Mouse (Mus musculus) limb, embryonic 12.5 days (tissue): ENCODE measurements around the gene Sh3rf3. TPM values are rescaled to one million over a fixed set of nuclear protein-coding genes. Genes with fewer than 3 reads are reported as not detected.

ENCODE experiments used
- ATAC-seq: fragments of 200-750 bp; cut with Nextera tagmentation; 2 replicates; pipeline ENCODE4 v1.8.0; 2017; ENCODE audit warnings: low read depth, moderate TSS enrichment; ENCODE audit not compliant: insufficient number of reproducible peaks, insufficient read depth, low FRiP score, low TSS enrichment
- H3K27ac ChIP-seq: fragments of 300-500 bp; sonication (generic); 2 replicates; pipeline ENCODE4 v1.5.1; 2016; ENCODE audit warnings: mild to moderate bottlenecking, moderate library complexity
- H3K27me3 ChIP-seq: fragments of 300-500 bp; sonication (generic); 2 replicates; pipeline ENCODE4 v1.6.1; 2016; ENCODE audit warnings: mild to moderate bottlenecking, moderate library complexity
- H3K36me3 ChIP-seq: fragments of 300-500 bp; sonication (generic); 2 replicates; pipeline ENCODE4 v1.6.1; 2016; ENCODE audit warnings: mild to moderate bottlenecking, moderate library complexity
- H3K4me1 ChIP-seq: fragments of 300-500 bp; sonication (generic); replicated peaks from 2 replicates; pipeline ENCODE4 v1.6.1; 2016
- H3K4me2 ChIP-seq: fragments of 300-500 bp; sonication (generic); 2 replicates; pipeline ENCODE4 v1.6.1; 2016; ENCODE audit warnings: mild to moderate bottlenecking, moderate library complexity
- H3K4me3 ChIP-seq: fragments of 300-500 bp; sonication (generic); replicated peaks from 2 replicates; pipeline ENCODE4 v1.5.1; 2016; ENCODE audit warnings: mild to moderate bottlenecking
- H3K9ac ChIP-seq: fragments of 300-500 bp; sonication (generic); replicated peaks from 2 replicates; pipeline ENCODE4 v1.6.1; 2016; ENCODE audit warnings: mild to moderate bottlenecking, moderate library complexity
- H3K9me3 ChIP-seq: fragments of 300-500 bp; sonication (generic); 2 replicates; pipeline ENCODE4 v1.6.1; 2016; ENCODE audit warnings: mild to moderate bottlenecking, moderate library complexity
- WGBS: fragments of 180-500 bp; shearing (Covaris S2); methylation state at CpG from one replicate; pipeline ENCODE4 v1.1.7; 2016; 5-methylcytosine and 5-hydroxymethylcytosine counted together
- polyA plus RNA-seq: library from polyadenylated mRNA; unstranded; fragments of >200 nt; fragmentation: Nextera tagmentation; extraction: Ambion mirVana; gene quantifications from 2 replicates; pipeline ENCODE4 v1.2.1, GENCODE M21; 2016

The Sh3rf3 gene
- 0.47 and 0.92 TPM in 2 replicates for polyA plus RNA-seq

DNA sequence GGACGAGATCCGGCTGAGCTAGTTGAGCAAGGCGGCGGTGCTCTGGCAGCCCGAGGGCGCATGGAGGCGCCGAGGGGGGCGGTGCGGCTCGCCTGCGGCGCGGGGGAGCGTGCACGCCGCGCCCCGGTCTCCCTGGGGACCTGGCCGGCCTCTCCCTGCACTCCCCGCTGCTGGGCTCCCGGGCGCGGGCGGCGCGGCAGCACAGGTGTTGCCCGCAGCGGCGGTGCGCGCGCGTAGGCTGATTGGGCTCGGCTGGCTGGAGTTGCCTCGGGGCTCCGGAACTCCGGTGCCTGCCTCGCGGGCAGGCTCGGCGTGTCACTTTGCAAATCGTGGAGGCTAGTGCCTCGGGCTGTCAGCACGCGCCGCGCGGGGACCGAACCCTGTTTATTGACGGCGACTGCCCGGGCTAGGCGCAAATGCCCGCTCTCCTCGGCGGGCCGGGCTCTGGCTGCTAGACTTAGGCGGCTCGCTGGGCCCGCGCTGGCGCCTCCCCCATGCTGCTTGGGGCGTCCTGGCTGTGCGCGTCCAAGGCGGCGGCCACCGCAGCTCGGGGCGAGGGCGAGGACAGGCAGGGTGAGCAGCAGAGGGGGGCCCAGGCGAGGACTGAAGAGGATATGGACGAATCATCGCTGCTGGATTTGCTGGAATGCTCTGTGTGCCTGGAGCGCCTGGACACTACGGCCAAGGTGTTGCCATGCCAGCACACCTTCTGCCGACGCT, at the start of gene Sh3rf3:
TSS of gene Sh3rf3 (plus strand) at position 279 of the 720 bp plus-strand sequence.
- peaks cover 11% of the 10 kb centered on the region for H3K4me1 ChIP-seq
- peaks cover 50% of the 10 kb centered on the region for H3K27me3 ChIP-seq
- under 1% methylated on average over 78 of the region's 79 CpGs for WGBS
- peak within 1 kb of the TSS; percentile 100 for H3K4me2 ChIP-seq
- ATAC-seq = peak; percentile 54
- H3K36me3 ChIP-seq = no peaks in the 10 kb centered on the region
- H3K9me3 ChIP-seq = no peaks in the 10 kb centered on the region
- H3K9ac ChIP-seq = peak within 1 kb of the TSS; percentile 61
- H3K4me3 ChIP-seq = peak within 1 kb of the TSS; percentile 63
- no peak within 1 kb of the TSS for H3K27ac ChIP-seq

DNA sequence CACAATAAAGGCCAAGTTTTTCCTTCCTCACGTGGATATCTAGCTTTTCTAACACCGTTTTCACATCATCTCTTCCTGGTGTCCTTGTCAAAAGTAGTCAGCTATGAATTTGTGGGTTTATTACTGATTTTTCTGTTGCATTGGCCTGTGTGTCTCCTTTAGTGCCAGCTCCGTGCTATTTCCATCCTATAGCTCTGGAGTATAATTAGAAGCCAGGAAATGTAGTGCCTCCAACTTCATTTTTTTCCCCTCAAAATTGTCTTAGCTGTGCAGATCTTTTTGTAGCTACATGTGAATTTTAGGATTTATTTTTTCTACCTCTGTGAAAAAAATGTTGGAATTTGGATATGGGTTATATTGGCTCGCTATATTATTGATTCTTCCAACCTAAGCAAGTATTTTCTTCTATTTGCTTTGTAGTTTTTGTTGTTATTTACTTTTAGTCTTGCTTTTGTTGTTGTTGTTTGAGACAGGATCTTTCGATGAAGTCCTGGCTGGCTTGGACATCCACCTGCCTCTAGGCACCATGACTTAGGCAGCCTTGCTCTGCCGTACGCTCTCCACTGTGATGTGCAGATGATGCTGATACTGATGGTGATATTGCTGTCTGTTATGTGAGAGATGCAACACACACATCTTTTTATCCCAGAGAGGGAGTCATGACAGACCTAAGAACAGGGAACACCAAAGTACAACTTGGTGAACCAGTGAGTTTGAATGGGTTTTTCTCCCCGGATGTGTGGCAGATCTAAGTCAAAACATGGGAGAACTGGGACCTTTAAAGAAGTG, 24.5 kb upstream of the Sh3rf3 start:
- Histone ChIP-seq H3K4me2 (no peak overlapping the region), H3K36me3 (no peaks in the 10 kb centered on the region), H3K9me3 (no peaks in the 10 kb centered on the region), H3K27me3 (no peaks in the 10 kb centered on the region), H3K4me3 (no peak overlapping the region), H3K4me1 (no peaks in the 10 kb centered on the region), H3K27ac (no peak overlapping the region), H3K9ac (no peak overlapping the region)
- no peak for ATAC-seq
- 86% methylated on average over 8 of the region's 8 CpGs for WGBS

DNA sequence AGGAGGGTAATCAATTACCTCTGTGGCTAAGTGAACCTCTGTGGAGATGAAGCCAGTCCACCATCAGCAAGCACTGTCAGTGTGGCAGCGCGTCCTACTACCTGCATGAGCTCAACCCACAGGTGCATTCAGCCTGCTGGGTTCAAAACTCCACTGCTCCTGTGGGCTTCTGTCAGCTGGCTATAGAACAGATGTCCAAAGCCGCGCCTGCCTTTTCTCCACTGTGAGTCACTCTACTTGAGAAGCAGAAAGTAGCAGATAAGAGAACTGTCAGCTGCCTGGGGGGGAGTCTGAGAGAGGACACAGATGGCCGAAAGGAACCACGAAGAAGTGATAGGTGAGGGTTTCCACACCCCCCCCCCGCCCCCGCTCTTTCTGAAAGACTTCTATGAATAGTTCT, 15.6 kb upstream of the Sh3rf3 start:
- no peak for ATAC-seq
- H3K9me3 ChIP-seq = no peaks in the 10 kb centered on the region
- H3K4me1 ChIP-seq = no peaks in the 10 kb centered on the region
- H3K9ac ChIP-seq = no peak overlapping the region
- H3K27ac ChIP-seq = no peak overlapping the region
- no peak overlapping the region for H3K4me2 ChIP-seq
- no peaks in the 10 kb centered on the region for H3K27me3 ChIP-seq
- H3K4me3 ChIP-seq = no peak overlapping the region
- no peaks in the 10 kb centered on the region for H3K36me3 ChIP-seq
- 81% methylated on average over 8 of the region's 8 CpGs for WGBS

DNA sequence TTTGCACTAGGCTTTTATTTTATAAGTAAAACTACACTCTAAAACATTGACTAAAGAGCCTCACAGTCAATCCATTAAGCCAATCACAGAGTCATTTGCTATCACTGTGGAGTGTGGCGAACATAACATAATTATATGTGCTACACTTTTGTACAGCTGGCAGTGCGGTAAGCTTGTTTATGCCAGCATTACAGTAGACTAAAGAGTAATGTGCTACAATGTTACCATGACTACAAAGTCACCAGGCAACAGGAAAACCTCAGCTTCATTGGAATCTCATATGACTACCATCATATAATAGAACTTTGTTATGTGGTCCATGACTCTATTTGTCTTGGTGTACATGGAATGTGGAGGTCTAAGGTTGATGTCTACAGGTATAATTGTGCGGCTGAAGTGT, 15.0 kb upstream of the Sh3rf3 start:
- 84% methylated on average over 3 of the region's 3 CpGs for WGBS
- H3K4me2 ChIP-seq = no peak overlapping the region
- ATAC-seq = no peak
- H3K4me3 ChIP-seq = no peak overlapping the region
- H3K9ac ChIP-seq = no peak overlapping the region
- H3K27me3 ChIP-seq = no peaks in the 10 kb centered on the region
- no peaks in the 10 kb centered on the region for H3K4me1 ChIP-seq
- H3K27ac ChIP-seq = no peak overlapping the region
- no peaks in the 10 kb centered on the region for H3K36me3 ChIP-seq
- no peaks in the 10 kb centered on the region for H3K9me3 ChIP-seq

DNA sequence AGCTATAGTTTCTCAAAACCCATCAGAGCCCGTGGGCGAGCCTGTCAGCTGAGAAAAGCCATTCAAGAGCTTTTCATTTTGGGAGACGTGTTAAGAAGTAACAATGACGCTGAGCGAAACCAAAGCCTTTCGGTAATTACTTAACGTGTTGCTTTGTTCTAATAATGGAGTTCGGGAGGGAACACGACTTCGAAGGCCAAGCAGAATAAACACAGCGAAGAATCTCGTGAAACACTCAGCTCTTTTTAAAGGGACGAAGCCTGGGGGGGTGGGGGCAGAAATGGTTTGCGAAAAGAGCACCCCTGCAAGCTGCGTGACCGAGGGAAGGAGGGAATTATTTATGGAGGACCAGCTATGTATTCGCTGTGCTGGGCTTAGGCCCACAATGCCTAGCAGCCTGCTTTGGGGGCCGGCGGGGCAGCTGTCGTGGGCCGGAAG, 12.1 kb upstream of the Sh3rf3 start:
- H3K4me3 ChIP-seq = no peak overlapping the region
- 81% methylated on average over 21 of the region's 21 CpGs for WGBS
- ATAC-seq = no peak
- no peak overlapping the region for H3K27ac ChIP-seq
- H3K27me3 ChIP-seq = no peaks in the 10 kb centered on the region
- no peaks in the 10 kb centered on the region for H3K36me3 ChIP-seq
- no peak overlapping the region for H3K9ac ChIP-seq
- H3K4me1 ChIP-seq = no peaks in the 10 kb centered on the region
- H3K9me3 ChIP-seq = no peaks in the 10 kb centered on the region
- no peak overlapping the region for H3K4me2 ChIP-seq

DNA sequence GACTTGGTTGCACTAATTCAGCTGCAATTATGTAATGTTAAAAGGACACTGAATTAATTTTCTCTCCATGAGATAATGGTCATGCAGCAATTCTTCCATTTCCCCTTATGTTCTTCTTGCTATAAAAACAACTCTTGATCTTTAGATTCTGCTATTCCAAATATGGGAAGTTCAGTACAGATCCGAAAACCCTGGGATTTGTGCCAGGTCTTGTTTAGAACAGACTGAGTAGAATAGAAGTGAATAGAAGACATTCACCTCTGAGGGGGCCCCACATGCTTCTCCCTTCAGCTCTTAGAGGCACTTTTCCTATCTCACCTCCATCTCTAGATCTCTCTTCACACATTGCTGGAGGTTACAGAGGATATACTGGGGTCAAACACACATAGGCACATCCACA, 10.8 kb upstream of the Sh3rf3 start:
- H3K4me3 ChIP-seq = no peak overlapping the region
- H3K4me2 ChIP-seq = no peak overlapping the region
- ATAC-seq = no peak
- H3K4me1 ChIP-seq = no peaks in the 10 kb centered on the region
- no peak overlapping the region for H3K27ac ChIP-seq
- H3K9me3 ChIP-seq = no peaks in the 10 kb centered on the region
- H3K36me3 ChIP-seq = no peaks in the 10 kb centered on the region
- H3K9ac ChIP-seq = no peak overlapping the region
- WGBS = 90% methylated on average over 1 of the region's 1 CpGs
- H3K27me3 ChIP-seq = peaks cover 3% of the 10 kb centered on the region; the same call in 1 of the 2 replicates

DNA sequence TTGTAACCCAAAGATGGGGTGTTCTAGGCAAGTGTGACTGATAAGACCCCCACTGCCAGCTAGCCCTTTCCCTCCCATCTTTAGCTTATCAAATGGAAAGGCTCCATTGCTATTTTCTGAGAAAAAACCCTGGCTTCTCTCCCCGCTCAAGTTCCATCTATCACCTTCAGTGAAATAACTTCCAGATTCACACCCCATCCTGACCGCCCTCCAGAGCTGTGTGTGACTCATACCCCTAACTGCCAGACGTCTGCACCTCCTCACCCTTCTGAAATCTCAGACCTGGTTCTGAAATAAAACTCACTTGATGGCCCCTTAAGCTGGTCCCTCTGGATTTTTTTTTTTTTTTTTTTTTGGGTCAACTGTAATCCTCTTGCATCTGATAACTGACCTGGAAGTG, 5.2 kb upstream of the Sh3rf3 start:
- Histone ChIP-seq H3K9me3 (no peaks in the 10 kb centered on the region), H3K4me1 (0 out of 2 replicates have a peak, but pooled peaks cover 4% of the 10 kb centered on the region), H3K4me3 (no peak overlapping the region), H3K4me2 (no peak overlapping the region), H3K36me3 (no peaks in the 10 kb centered on the region), H3K27me3 (peaks cover 31% of the 10 kb centered on the region), H3K27ac (no peak overlapping the region), H3K9ac (no peak overlapping the region)
- ATAC-seq = no peak
- WGBS = 44% methylated on average over 3 of the region's 3 CpGs

DNA sequence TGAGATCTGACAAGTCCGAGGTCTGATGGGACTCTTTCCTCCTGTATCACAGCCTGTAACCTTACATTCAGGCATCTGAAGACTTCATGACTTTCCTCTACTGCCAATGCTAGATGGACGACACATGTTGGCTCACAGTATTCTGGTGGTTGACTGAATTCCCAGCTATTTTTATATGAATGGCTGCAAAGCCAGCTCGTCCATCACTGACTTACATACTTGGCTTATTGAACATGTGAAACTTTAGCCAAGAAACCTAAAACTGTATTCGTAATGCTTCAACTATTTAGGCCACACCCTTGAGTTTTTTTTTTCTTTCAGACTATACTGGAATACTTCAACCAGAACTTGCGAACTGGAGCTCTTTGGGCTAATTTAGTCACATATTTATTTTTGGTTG, 3.0 kb upstream of the Sh3rf3 start:
- H3K9ac ChIP-seq = no peak overlapping the region
- peaks cover 11% of the 10 kb centered on the region for H3K4me1 ChIP-seq
- ATAC-seq = no peak
- no peaks in the 10 kb centered on the region for H3K9me3 ChIP-seq
- no peak overlapping the region for H3K27ac ChIP-seq
- H3K36me3 ChIP-seq = no peaks in the 10 kb centered on the region
- H3K4me2 ChIP-seq = no peak overlapping the region
- H3K4me3 ChIP-seq = no peak overlapping the region
- 79% methylated on average over 5 of the region's 5 CpGs for WGBS
- H3K27me3 ChIP-seq = peaks cover 51% of the 10 kb centered on the region

DNA sequence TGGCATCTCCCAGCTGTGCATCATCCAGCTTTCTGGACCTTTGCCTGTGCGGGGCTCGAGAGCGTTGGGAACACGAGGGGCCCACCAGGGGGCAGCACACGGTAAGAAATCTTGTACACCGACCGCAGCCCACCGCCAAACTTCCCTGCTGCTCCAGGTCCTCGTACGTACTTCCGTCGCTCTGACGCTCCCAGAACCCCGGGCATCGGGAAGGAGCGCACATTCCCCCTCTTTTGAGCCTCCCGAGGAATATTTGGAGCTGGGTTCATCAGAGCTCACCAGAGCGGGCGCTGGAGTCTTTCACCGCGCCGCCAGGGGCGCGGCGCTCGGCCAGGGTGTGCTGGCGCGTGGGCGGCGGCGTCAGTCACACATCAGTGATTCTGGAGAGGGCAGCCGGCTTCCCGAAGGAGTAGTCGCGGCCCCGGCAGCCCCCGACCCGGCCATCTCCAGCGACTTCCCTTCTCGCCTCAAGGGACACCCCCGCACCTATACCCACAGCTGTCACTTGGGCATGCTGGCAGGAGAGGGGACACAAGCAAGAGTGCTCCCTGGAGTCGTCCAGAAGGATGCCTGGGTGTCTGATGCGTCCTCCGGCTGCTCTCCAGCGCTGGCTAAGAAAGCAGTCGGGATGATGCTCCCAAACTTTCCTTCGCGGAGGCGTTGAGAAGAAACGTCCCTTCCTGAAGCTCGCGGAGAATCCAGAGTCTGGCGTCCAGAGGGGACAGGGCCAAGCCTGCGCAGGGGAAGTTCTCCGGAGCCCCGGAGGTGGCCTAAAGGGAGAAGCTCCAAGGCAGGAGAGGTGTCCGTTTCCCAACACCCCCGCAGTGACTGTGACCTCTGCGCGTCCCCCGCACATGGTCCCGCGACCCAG, 714 bp upstream of the Sh3rf3 start:
- H3K27me3 ChIP-seq = peaks cover 54% of the 10 kb centered on the region
- H3K36me3 ChIP-seq = no peaks in the 10 kb centered on the region
- H3K4me1 ChIP-seq = peaks cover 11% of the 10 kb centered on the region
- H3K27ac ChIP-seq = no peak overlapping the region
- ATAC-seq = peak; percentile 63
- under 1% methylated on average over 63 of the region's 63 CpGs for WGBS
- peak overlapping the region; percentile 100 for H3K4me2 ChIP-seq
- H3K4me3 ChIP-seq = peak overlapping the region; percentile 63
- no peaks in the 10 kb centered on the region for H3K9me3 ChIP-seq
- peak overlapping the region; percentile 61 for H3K9ac ChIP-seq

DNA sequence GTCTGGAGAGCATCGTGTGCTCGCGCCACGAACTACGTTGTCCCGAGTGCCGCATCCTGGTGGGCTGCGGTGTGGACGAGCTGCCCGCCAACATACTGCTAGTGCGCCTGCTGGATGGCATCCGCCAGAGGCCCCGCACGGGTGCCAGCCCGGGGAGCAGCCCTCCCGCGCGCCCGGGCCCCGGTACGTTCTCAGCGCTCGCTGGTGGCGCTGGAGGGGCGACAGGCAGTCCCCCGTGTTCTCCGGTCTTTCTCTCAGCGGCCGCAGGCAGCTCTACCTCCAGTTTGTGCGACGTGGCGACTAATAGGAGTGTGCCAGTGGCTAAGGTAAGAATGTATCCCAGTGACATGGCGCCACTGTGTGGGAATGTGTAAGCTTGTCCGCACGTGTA, 637 bp downstream of the Sh3rf3 start:
- peak overlapping the region; percentile 61; the same call in 1 of the 2 replicates for H3K9ac ChIP-seq
- no peaks in the 10 kb centered on the region for H3K36me3 ChIP-seq
- under 1% methylated on average over 35 of the region's 35 CpGs for WGBS
- H3K27me3 ChIP-seq = peaks cover 50% of the 10 kb centered on the region
- peak; percentile 20; the same call in 1 of the 2 replicates for ATAC-seq
- no peaks in the 10 kb centered on the region for H3K9me3 ChIP-seq
- peak overlapping the region; percentile 63 for H3K4me3 ChIP-seq
- no peak overlapping the region for H3K27ac ChIP-seq
- peaks cover 11% of the 10 kb centered on the region for H3K4me1 ChIP-seq
- H3K4me2 ChIP-seq = peak overlapping the region; percentile 100

DNA sequence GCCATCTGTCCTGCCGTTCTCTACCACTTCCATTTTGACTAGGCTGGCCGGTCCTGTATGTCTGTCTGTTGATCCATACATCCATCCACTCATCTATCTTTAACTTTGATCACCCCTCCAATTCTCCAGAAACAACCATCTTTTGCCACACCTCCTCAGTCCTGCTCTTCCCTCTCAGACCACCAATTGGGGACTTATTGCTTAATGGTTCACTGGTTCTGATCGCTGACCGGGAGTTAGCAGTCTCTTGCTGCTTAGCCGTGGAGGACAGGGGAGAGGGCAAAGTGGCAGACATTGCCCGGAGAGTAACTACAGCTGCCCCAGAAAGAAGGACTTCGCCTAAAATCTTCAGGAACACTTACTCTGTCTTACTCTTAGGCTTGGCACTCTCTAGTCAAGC, 1.3 kb downstream of the Sh3rf3 start:
- H3K9me3 ChIP-seq = no peaks in the 10 kb centered on the region
- WGBS = 39% methylated on average over 7 of the region's 7 CpGs
- peak overlapping the region; percentile 100; the same call in 1 of the 2 replicates for H3K4me2 ChIP-seq
- H3K4me3 ChIP-seq = peak overlapping the region; percentile 63; the same call in 1 of the 2 replicates
- H3K9ac ChIP-seq = no peak overlapping the region
- no peak overlapping the region for H3K27ac ChIP-seq
- no peaks in the 10 kb centered on the region for H3K36me3 ChIP-seq
- H3K27me3 ChIP-seq = peaks cover 46% of the 10 kb centered on the region
- no peak for ATAC-seq
- peaks cover 11% of the 10 kb centered on the region for H3K4me1 ChIP-seq
